Mouse (Mus musculus) heart, adult 2 months (tissue): ENCODE data around the gene Plppr3.

Experiments
- CTCF ChIP-seq: fragments of 200-600 bp; IDR thresholded peaks from 2 replicates; pipeline ENCODE4 v1.8.1; 2022; ENCODE audit warnings: antibody characterized with exemption, mild to moderate bottlenecking, moderate library complexity
- POLR2A ChIP-seq: fragments of 200-500 bp; IDR thresholded peaks from 2 replicates; pipeline ENCODE4 v1.6.1; 2011; ENCODE audit warnings: mild to moderate bottlenecking, low read depth, low read length, control low read depth; ENCODE audit not compliant: insufficient read depth

- TF ChIP-seq CTCF (no peak), POLR2A (no peak)
Observed at GRCm38 (mm10) chr10:79866601-79867000, 7.8 kb downstream of the Plppr3 start.
